Mouse (Mus musculus) intestine, embryonic 15.5 days (tissue): ENCODE measurements at regions not wholly inside any gene's neighbourhood (a gene's known extent, or its start where the extent isn't known, plus 50 kb on each side); places are given as distances from the start of the nearest gene placed in this dataset.
"Not testable (repeated sequence)": the region's sequence is repeated elsewhere in the genome, so short reads cannot be mapped to it uniquely, and the experiment has no call there.

Source experiments
- ATAC-seq: fragments of 200-750 bp; cut with Nextera tagmentation; 2 replicates; pipeline ENCODE4 v1.8.0; 2017; ENCODE audit warnings: moderate TSS enrichment, moderate library complexity
- H3K27ac ChIP-seq: fragments of 300-500 bp; sonication (generic); 2 replicates; pipeline ENCODE4 v1.5.1; 2015; ENCODE audit warnings: mild to moderate bottlenecking, inconsistent platforms
- H3K27me3 ChIP-seq: fragments of 300-500 bp; sonication (generic); replicated peaks from 2 replicates; pipeline ENCODE4 v1.6.1; 2015; ENCODE audit warnings: inconsistent platforms
- H3K36me3 ChIP-seq: fragments of 300-500 bp; sonication (generic); 2 replicates; pipeline ENCODE4 v1.6.1; 2015; ENCODE audit warnings: inconsistent platforms
- H3K4me1 ChIP-seq: fragments of 300-500 bp; sonication (generic); replicated peaks from 2 replicates; pipeline ENCODE4 v1.6.1; 2015; ENCODE audit warnings: inconsistent platforms
- H3K4me2 ChIP-seq: fragments of 300-500 bp; sonication (generic); replicated peaks from 2 replicates; pipeline ENCODE4 v1.6.1; 2015; ENCODE audit warnings: mild to moderate bottlenecking, inconsistent platforms
- H3K4me3 ChIP-seq: fragments of 300-500 bp; sonication (generic); replicated peaks from 2 replicates; pipeline ENCODE4 v1.5.1; 2015; ENCODE audit warnings: inconsistent platforms
- H3K9ac ChIP-seq: fragments of 300-500 bp; sonication (generic); 2 replicates; pipeline ENCODE4 v1.6.1; 2015; ENCODE audit warnings: inconsistent platforms
- H3K9me3 ChIP-seq: fragments of 300-500 bp; sonication (generic); 2 replicates; pipeline ENCODE4 v1.6.1; 2016; ENCODE audit warnings: inconsistent platforms
- WGBS: fragments of 180-500 bp; shearing (Covaris S2); methylation state at CpG from one replicate; pipeline ENCODE4 v1.1.7; 2015; 5-methylcytosine and 5-hydroxymethylcytosine counted together

GRCm38 (mm10) chrX:19903962-19904930, 155.1 kb upstream of the Chst7 start:
- H3K27ac ChIP-seq: no peak overlapping the region
- 58% methylated on average over 6 of the region's 6 CpGs for WGBS

GRCm38 (mm10) chrX:19906646-19907371, 152.6 kb upstream of the Chst7 start:
- no peak for ATAC-seq
- H3K4me3 ChIP-seq: no peak overlapping the region

More at GRCm38 (mm10) chrX:19903962-19904930, 155.1 kb upstream of the Chst7 start:
- ATAC-seq: peak; percentile 55; the same call in 1 of the 2 replicates
- no peak overlapping the region for H3K4me2 ChIP-seq
- no peaks in the 10 kb centered on the region for H3K36me3 ChIP-seq
- no peak overlapping the region for H3K4me3 ChIP-seq
- no peaks in the 10 kb centered on the region for H3K27me3 ChIP-seq
- no peak overlapping the region for H3K9ac ChIP-seq
- H3K9me3 ChIP-seq: no peaks in the 10 kb centered on the region
- no peaks in the 10 kb centered on the region for H3K4me1 ChIP-seq

GRCm38 (mm10) chrX:19917001-19917400, 142.4 kb upstream of the Chst7 start:
- ATAC-seq: no peak

More at GRCm38 (mm10) chrX:19906646-19907371, 152.6 kb upstream of the Chst7 start:
- Histone ChIP-seq H3K9me3 (no peaks in the 10 kb centered on the region), H3K4me2 (no peak overlapping the region), H3K27me3 (no peaks in the 10 kb centered on the region), H3K36me3 (no peaks in the 10 kb centered on the region), H3K9ac (no peak overlapping the region), H3K27ac (no peak overlapping the region), H3K4me1 (no peaks in the 10 kb centered on the region)

GRCm38 (mm10) chrX:19929376-19929775, 130.0 kb upstream of the Chst7 start:
- H3K27me3 ChIP-seq, H3K4me3 ChIP-seq, H3K27ac ChIP-seq, H3K9ac ChIP-seq, H3K36me3 ChIP-seq, H3K4me2 ChIP-seq, H3K9me3 ChIP-seq, ATAC-seq, H3K4me1 ChIP-seq: not testable (repeated sequence)
- 74% methylated on average over 3 of the region's 3 CpGs for WGBS

More at GRCm38 (mm10) chrX:19917001-19917400, 142.4 kb upstream of the Chst7 start:
- H3K4me1 ChIP-seq: no peaks in the 10 kb centered on the region
- H3K4me3 ChIP-seq: no peak overlapping the region
- H3K9ac ChIP-seq: no peak overlapping the region
- no peaks in the 10 kb centered on the region for H3K36me3 ChIP-seq
- 85% methylated on average over 1 of the region's 1 CpGs for WGBS
- no peak overlapping the region for H3K27ac ChIP-seq
- no peaks in the 10 kb centered on the region for H3K9me3 ChIP-seq
- no peaks in the 10 kb centered on the region for H3K27me3 ChIP-seq
- H3K4me2 ChIP-seq: no peak overlapping the region

- 69% methylated on average over 3 of the region's 3 CpGs for WGBS
- Histone ChIP-seq H3K36me3 (no peaks in the 10 kb centered on the region), H3K4me3 (no peak overlapping the region), H3K4me1 (no peaks in the 10 kb centered on the region), H3K27me3 (no peaks in the 10 kb centered on the region), H3K4me2 (no peak overlapping the region), H3K27ac (no peak overlapping the region), H3K9me3 (no peaks in the 10 kb centered on the region), H3K9ac (no peak overlapping the region)
- no peak for ATAC-seq
Observed at GRCm38 (mm10) chrX:19929866-19930265, 129.5 kb upstream of the Chst7 start.

GRCm38 (mm10) chrX:19943305-19943704, 116.1 kb upstream of the Chst7 start:
- no peak for ATAC-seq
- no peak overlapping the region for H3K9ac ChIP-seq
- H3K4me2 ChIP-seq: no peak overlapping the region
- H3K4me3 ChIP-seq: no peak overlapping the region
- H3K36me3 ChIP-seq: no peaks in the 10 kb centered on the region
- 81% methylated on average over 2 of the region's 2 CpGs for WGBS
- no peaks in the 10 kb centered on the region for H3K27me3 ChIP-seq
- no peaks in the 10 kb centered on the region for H3K9me3 ChIP-seq
- no peaks in the 10 kb centered on the region for H3K4me1 ChIP-seq
- H3K27ac ChIP-seq: no peak overlapping the region
